Mouse (Mus musculus) spleen, adult 2 months (tissue): Measurements from ENCODE around the gene Prdx6.

Source experiments
- CTCF ChIP-seq: fragments of 200-500 bp; IDR thresholded peaks from 2 replicates; pipeline ENCODE4 v1.5.1; 2011; ENCODE audit warnings: mild to moderate bottlenecking, inconsistent platforms; ENCODE audit not compliant: insufficient read depth, insufficient read length, insufficient replicate concordance; ENCODE audit errors: extremely low read depth
- POLR2A ChIP-seq: fragments of 200-500 bp; IDR thresholded peaks from 2 replicates; pipeline ENCODE4 v1.6.1; 2011; ENCODE audit warnings: low read depth, low read length, inconsistent platforms

DNA sequence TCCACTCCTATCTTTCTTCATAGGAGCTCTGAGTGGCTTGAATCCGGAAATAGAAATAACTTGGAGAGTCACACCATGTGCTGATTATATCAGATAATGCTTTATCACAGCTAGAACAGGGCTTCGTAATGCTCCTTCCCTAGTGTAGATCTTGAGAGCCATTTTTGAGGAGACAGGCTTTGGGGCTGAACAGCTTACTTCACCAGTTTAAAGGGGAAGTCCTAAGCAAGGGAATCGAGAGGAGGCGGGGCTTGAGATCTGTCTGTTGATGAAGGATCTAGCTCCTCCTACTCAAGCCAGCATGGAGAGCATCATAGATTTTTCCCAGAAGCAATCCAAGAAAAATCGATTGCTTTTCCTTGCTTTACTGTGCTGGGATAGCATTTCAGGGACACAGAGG, 51.2 kb downstream of the Prdx6 start:
- no peak for TF ChIP-seq POLR2A
- no peak for TF ChIP-seq CTCF
